Mouse (Mus musculus): ENCODE measurements around the gene Sumo1.
A peak's percentile ranks its signal among the peaks of the same experiment; 100 is the strongest.
"Not testable (repeated sequence)": the region's sequence is repeated elsewhere in the genome, so short reads cannot be mapped to it uniquely, and the experiment has no call there.

Sumo1 gene

DNA sequence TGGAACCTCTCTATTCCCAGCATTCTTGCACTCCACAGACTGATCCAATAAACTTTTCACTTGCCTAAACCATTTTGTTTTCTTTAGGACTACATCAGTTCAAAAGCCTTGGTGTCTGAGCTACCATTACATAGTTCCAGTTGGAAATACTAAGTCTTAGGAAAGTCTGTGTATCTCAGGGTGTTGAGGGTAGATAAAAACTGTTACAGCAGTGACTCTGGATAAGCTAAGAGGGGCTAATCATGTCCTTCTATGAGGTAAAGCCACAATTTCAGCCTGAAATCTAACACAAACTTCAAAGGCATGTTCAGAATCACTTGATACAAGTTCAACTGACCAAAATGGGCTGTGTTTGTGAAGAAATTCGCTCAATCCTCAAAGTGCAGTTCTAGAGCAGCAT is 34.3 kb downstream of the Sumo1 start:
- DNase-seq (ENCODE audit: low read depth, low spot score), result no peak

DNA sequence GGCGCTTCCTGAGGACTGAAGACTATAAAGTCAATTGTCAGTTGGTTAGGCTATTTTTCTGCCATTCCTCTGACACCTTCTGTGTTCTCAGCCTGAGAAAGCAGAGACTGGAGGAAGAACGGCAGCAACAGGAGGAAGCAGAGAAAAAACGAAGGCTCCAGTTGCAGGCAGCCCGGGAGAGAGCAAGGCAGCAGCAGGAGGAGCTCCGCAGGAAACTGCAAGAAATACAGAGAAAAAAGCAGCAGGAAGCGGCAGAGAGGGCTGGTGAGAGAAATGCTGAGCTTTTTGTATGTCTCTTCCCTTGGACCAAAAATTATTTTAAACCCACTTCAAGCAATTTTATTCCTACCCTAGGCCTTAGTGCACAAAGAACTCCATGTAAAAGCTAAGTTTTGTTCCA is 37.6 kb downstream of the Sumo1 start:
- no peak for DNase-seq (ENCODE audit: low read depth, low spot score)

- DNase-seq (ENCODE audit: low read depth, low spot score), result no peak
Observed at GRCm38 (mm10) chr1:59631986-59632659, 38.5 kb downstream of the Sumo1 start.

GRCm38 (mm10) chr1:59630356-59630755 is 40.3 kb downstream of the Sumo1 start:
- DNase-seq (ENCODE audit: low read depth, low spot score), result not testable (repeated sequence)

- DNase-seq (ENCODE audit: low read depth, low spot score), result no peak
Observed at GRCm38 (mm10) chr1:59629194-59629593, 41.4 kb downstream of the Sumo1 start.

DNA sequence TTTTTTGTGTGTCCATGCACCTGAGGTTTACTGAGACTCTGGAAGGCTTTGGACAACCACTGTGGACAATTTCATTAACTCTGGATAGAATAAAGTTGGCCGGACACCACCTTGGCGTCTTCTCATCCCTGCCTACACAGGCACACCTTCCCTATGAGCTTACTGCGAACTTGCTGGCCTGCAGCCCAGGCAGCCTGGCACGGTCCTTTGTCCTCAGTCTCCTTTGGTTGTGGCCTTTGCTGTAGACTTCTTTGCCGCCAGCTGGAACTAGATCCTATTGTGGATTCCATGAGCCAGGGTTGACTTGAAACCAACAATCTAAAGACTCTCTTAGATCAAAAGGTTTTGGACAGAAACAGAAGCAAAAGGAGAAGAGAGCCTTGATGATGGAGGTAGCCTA is 45.2 kb downstream of the Sumo1 start:
- DNase-seq (ENCODE audit: low read depth, low spot score), result no peak

- DNase-seq (ENCODE audit: low read depth, low spot score), result peak; percentile 78
Observed at GRCm38 (mm10) chr1:59623325-59624017, 47.2 kb downstream of the Sumo1 start.

- DNase-seq (ENCODE audit: low read depth, low spot score), result no peak
Observed at GRCm38 (mm10) chr1:59619201-59619600, 51.4 kb downstream of the Sumo1 start.

GRCm38 (mm10) chr1:59615021-59615420 is 55.6 kb downstream of the Sumo1 start:
- DNase-seq (ENCODE audit: low read depth, low spot score), result no peak

DNA sequence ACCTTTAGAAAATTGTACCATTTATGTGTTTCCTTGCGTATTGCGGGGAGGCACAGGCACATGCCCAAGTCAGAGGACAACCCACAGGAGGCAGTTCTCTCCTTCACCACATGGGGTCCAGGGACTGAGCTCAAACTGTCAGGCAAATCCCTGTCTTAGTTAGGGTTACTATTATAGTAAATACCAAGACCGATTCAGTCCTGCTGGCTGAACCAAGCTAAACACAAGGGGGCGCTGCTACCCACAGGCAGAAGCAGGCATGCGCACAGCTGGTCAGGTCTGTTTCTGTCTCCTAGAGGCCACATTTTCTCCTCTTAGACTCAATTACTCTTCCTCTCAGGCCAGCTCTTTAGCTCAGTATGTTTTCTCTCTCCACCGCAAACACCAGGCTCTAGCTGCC is 56.8 kb downstream of the Sumo1 start:
- peak; percentile 39 for DNase-seq (ENCODE audit: low read depth, low spot score)

DNA sequence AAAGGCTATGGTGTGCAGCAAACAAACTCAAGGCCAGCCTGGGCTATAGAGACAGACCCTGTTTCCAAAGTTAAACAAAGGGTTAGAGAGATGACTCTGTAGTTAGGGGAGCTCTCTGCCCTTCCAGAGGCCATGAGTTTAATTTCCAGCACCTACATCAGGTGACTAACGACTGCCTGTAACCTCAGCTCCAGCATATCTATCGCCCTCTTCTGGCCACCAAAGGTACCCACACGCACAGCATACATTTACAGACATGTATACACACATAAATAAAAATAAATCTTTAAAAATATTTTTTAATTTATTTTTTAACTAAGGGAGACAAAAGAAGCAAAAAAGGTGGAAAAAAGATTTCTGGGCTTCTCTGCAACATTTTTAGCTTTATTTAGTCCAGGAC is 59.7 kb downstream of the Sumo1 start:
- no peak for DNase-seq (ENCODE audit: low read depth, low spot score)

- peak; percentile 36 for DNase-seq (ENCODE audit: low read depth, low spot score)
Observed at GRCm38 (mm10) chr1:59609896-59610295, 60.7 kb downstream of the Sumo1 start.

GRCm38 (mm10) chr1:59609458-59609857 is 61.2 kb downstream of the Sumo1 start:
- DNase-seq (ENCODE audit: low read depth, low spot score), result no peak

DNA sequence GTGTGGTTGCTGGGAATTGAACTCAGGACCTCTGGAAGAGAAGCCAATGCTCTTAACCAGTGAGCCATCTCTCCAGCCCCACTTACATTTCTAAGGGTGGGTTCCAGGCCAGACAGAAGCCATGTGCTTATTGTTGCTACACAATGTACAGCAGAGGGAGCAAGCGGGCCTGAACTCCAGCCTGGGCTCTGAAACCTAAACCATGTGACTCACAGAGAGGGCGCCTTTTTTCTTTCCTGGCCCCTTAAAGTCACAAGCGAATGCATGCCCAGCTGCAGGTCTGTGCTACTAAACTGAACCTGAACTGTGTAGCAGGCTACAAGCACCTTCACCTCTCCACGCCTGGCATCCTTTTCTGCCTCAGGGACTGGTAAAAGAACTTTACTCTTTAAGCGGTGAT is 61.7 kb downstream of the Sumo1 start:
- DNase-seq (ENCODE audit: low read depth, low spot score), result no peak

DNA sequence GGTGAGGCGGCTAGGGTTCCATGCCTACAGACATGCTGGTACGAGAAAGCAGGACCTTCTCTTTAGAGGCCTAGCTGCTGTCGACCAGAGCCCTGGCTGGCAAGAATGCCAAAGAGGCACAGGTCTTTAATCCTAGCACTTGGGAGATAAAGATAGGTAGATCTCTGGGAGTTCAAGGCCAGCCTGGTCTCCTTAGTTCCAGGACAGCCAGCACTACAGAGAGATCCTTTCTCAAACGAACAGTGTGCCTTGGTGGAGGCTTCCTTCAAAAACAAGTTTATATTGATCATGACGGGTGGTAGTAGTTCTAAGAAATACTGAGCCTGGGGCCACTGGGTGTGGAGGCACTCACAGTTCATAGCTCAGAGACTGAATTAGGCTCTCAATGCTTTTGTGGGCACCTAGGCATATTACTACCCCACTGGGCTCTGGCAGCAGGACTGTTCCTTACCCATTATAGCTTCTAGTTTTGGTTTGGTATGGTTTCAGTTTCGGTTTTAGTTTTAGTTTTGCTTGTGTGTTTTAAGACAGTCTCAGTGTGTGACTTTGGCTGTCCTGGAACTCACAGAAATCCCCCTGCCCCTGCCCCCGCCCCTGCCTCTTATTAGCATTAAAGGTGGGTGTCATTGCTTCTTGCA is 62.4 kb downstream of the Sumo1 start:
- DNase-seq (ENCODE audit: low read depth, low spot score), result no peak

DNA sequence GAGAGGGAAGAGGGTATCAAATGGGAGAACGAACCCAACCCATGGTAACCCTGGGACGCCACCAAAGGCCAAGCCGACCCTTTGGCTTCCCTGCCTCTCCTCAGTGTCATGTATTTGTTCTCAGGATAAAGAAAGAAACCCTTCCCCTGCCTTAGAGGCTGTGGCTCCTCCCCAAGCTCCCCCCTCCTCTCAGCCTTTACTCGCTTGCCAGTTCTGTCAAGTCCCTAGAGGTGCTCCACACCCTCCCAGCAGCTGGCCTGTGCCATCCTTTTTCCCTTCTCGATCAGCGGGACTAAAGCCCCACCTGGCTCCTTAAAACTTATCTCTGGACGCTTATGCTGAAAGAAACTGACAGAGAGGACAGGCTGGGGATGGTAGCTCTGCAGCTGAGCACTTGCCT is 63.6 kb downstream of the Sumo1 start:
- no peak for DNase-seq (ENCODE audit: low read depth, low spot score)

GRCm38 (mm10) chr1:59606479-59606878 is 64.2 kb downstream of the Sumo1 start:
- DNase-seq (ENCODE audit: low read depth, low spot score), result no peak

DNA sequence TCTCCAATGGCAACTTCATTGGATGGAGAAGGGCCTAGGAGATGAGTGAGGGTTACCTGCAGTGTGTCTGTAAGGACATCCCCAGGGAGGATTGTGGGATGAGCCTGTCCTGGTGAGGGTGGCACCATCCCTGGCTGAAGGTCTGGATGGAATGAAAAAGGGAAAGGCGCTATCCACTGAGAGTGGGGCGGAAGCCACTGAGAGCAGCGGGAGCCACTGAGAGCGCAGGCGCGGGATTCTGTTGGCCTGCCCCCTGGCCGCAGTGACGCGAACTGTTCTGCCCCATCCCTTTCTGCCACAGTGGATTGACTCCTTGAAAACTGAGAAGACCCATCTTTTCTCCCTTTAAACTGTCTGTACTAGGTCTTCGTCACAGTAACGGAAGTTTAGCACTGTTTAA is 66.7 kb downstream of the Sumo1 start:
- DNase-seq (ENCODE audit: low read depth, low spot score), result no peak

DNA sequence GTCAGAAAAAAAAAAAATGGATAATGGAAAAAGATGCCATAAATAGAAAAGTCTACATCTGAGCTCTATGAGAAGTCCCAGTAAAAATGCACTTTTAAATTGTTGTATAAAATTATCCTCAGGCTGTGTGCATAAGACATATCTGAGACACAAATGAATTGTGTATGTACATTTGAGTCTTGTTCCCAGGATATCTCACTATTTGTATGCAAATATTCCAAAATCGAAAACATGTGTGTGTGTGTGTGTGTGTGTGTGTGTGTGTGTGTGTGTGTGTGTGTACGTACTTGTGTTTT is 67.3 kb downstream of the Sumo1 start:
- DNase-seq (ENCODE audit: low read depth, low spot score), result no peak

GRCm38 (mm10) chr1:59602531-59603416 is 67.9 kb downstream of the Sumo1 start:
- no peak for DNase-seq (ENCODE audit: low read depth, low spot score)

- no peak for DNase-seq (ENCODE audit: low read depth, low spot score)
Observed at GRCm38 (mm10) chr1:59595609-59596008, 75.0 kb downstream of the Sumo1 start.

- DNase-seq (ENCODE audit: low read depth, low spot score), result no peak
Observed at GRCm38 (mm10) chr1:59594586-59595266, 75.9 kb downstream of the Sumo1 start.
